Mouse (Mus musculus): ENCODE measurements around the gene Cyth3. TPM values are rescaled to one million over a fixed set of nuclear protein-coding genes. Genes with fewer than 3 reads are reported as not detected.

Gene Cyth3
- polyA plus RNA-seq, 1 experiment from 2014 or later, result 40.7 TPM

GRCm38 (mm10) chr5:143721962-143722361, 99.7 kb downstream of the Cyth3 start:
- H3K4me2 ChIP-seq (ENCODE audit: low read length), result no peak overlapping the region
- H3K9me3 ChIP-seq (replicated peaks; ENCODE audit: control insufficient read depth, low read length, poor library complexity, severe bottlenecking), result no peaks in the 10 kb centered on the region
- no peaks in the 10 kb centered on the region for H3K4me1 ChIP-seq (ENCODE audit: control insufficient read depth, insufficient read depth, low read length)
- no peak overlapping the region for H3K4me3 ChIP-seq (ENCODE audit: low read depth, low read length)
- H3K27ac ChIP-seq (ENCODE audit: low read length), result no peak overlapping the region
- no peaks in the 10 kb centered on the region for H3K27me3 ChIP-seq (ENCODE audit: control insufficient read depth, insufficient read depth, low read depth, low read length)
- no peak for ATAC-seq
- 97% methylated on average over 7 of the region's 7 CpGs for WGBS
- no peak overlapping the region for H3K9ac ChIP-seq (ENCODE audit: low read depth, low read length)
- H3K36me3 ChIP-seq (ENCODE audit: control insufficient read depth, insufficient read depth, low read length), result peaks cover 52% of the 10 kb centered on the region

DNA sequence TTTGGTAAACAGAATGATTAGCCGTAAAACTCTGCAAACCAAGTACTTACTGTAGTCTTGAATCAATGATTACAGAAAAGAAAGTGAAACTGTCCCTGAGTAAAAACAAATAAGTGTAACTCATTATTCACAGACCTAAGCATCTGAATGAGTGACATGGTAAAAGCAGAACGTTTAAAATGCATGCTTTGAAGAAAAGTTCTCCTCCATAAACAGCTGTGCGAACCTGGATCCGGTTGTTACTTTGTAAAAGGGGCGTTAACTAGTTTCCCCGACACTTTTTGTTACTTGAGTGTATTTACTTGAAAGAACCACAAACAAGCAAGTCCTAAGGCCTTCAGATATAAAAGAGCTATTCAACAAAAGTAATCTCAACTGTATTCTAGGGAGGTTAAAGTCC, 108.7 kb downstream of the Cyth3 start:
- no peaks in the 10 kb centered on the region for H3K9me3 ChIP-seq (replicated peaks; ENCODE audit: control insufficient read depth, low read length, poor library complexity, severe bottlenecking)
- no peak for ATAC-seq
- no peak overlapping the region for H3K27ac ChIP-seq (ENCODE audit: low read length)
- H3K9ac ChIP-seq (ENCODE audit: low read depth, low read length), result no peak overlapping the region; the same call in 1 of the 2 replicates
- H3K27me3 ChIP-seq (ENCODE audit: control insufficient read depth, insufficient read depth, low read depth, low read length), result no peaks in the 10 kb centered on the region
- H3K36me3 ChIP-seq (ENCODE audit: control insufficient read depth, insufficient read depth, low read length), result 0 out of 2 replicates have a peak, but pooled peaks cover 6% of the 10 kb centered on the region
- H3K4me1 ChIP-seq (ENCODE audit: control insufficient read depth, insufficient read depth, low read length), result peaks cover 19% of the 10 kb centered on the region
- 13% methylated on average over 6 of the region's 6 CpGs for WGBS
- H3K4me3 ChIP-seq (ENCODE audit: low read depth, low read length), result peak overlapping the region; percentile 96
- peak overlapping the region; percentile 94 for H3K4me2 ChIP-seq (ENCODE audit: low read length)

GRCm38 (mm10) chr5:143731483-143732112, 109.4 kb downstream of the Cyth3 start:
- Histone ChIP-seq H3K4me1 (ENCODE audit: control insufficient read depth, insufficient read depth, low read length) (peaks cover 19% of the 10 kb centered on the region), H3K27ac (ENCODE audit: low read length) (peak overlapping the region; percentile 90), H3K27me3 (ENCODE audit: control insufficient read depth, insufficient read depth, low read depth, low read length) (no peaks in the 10 kb centered on the region), H3K9me3 (replicated peaks; ENCODE audit: control insufficient read depth, low read length, poor library complexity, severe bottlenecking) (no peaks in the 10 kb centered on the region), H3K36me3 (ENCODE audit: control insufficient read depth, insufficient read depth, low read length) (0 out of 2 replicates have a peak, but pooled peaks cover 3% of the 10 kb centered on the region), H3K4me3 (ENCODE audit: low read depth, low read length) (peak overlapping the region; percentile 96), H3K4me2 (ENCODE audit: low read length) (peak overlapping the region; percentile 94), H3K9ac (ENCODE audit: low read depth, low read length) (peak overlapping the region; percentile 99)
- WGBS, result under 1% methylated on average over 32 of the region's 82 CpGs
- ATAC-seq, result peak; percentile 2

- Histone ChIP-seq H3K4me1 (ENCODE audit: control insufficient read depth, insufficient read depth, low read length) (peaks cover 19% of the 10 kb centered on the region), H3K27me3 (ENCODE audit: control insufficient read depth, insufficient read depth, low read depth, low read length) (no peaks in the 10 kb centered on the region), H3K9me3 (replicated peaks; ENCODE audit: control insufficient read depth, low read length, poor library complexity, severe bottlenecking) (no peaks in the 10 kb centered on the region), H3K27ac (ENCODE audit: low read length) (peak within 1 kb of the TSS; percentile 90), H3K9ac (ENCODE audit: low read depth, low read length) (peak within 1 kb of the TSS; percentile 99), H3K4me2 (ENCODE audit: low read length) (peak within 1 kb of the TSS; percentile 94), H3K36me3 (ENCODE audit: control insufficient read depth, insufficient read depth, low read length) (0 out of 2 replicates have a peak, but pooled peaks cover 3% of the 10 kb centered on the region), H3K4me3 (ENCODE audit: low read depth, low read length) (peak within 1 kb of the TSS; percentile 96)
- peak; percentile 99 for ATAC-seq
- 0% methylated on average over 62 of the region's 82 CpGs for WGBS
Measured at GRCm38 (mm10) chr5:143732180-143732891, 110.1 kb downstream of the Cyth3 start, which contains the start of gene Usp42. Gene Usp42, minus strand, starts transcription at chr5:143732280.

DNA sequence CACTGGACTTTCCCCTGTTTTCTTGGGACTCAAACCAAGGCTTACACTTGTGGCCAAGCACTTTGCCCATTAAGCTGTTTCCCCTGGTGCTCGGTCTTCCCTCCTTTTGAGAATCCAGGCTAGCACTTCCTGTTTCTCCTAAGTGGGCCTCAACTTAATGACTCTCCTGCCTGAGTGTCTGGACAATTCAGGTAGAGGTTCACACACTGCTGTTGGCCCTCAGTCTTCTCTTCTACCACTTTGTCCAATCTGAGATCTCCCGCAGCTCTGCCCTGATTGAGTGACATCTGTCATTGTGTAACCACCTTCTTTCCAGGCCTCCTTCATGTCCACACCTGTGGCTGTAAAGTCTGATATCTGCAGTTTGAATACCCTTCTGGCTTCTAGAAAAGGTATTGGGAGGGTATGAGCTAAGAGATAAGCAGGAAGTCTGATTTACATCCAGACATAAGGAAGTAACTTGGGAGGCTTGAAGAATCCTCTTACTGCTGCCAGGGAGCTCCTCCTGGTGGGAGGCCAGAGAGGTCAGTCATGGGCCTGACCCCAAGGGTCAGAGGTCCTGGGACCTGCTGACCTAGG, 127.5 kb downstream of the Cyth3 start:
- H3K27me3 ChIP-seq (ENCODE audit: control insufficient read depth, insufficient read depth, low read depth, low read length), result no peaks in the 10 kb centered on the region; the same call in 1 of the 2 replicates
- 58% methylated on average over 2 of the region's 2 CpGs for WGBS
- no peak for ATAC-seq

DNA sequence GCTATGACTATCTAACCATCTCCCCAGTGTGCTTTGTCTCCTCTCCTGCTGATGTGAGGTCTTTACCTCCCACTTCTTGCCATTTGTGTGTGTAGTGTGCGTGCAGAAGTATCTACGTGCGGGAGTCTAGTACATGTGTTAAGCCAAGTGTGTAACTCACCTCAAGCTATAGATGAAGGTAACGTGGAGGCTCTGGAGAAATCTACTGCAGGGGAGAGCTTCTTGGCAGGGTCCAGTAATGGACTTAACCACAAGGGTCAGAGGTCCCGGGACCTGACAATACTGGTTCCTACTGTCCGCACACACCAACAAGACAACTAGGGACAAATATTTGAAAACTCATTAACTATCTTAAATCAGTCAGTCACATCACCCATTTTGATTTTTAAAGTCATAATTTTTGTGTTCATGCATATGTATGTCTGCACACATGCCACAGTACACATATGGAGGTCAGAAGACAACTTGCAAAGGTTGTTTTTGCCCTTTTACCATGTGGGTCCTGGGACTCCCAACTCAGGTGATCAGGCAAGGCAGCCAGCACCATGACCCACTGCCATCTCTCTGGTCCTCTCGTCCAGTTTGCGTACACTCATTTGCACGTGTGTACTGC, 133.4 kb downstream of the Cyth3 start:
- WGBS, result 95% methylated on average over 9 of the region's 9 CpGs
- no peak for ATAC-seq
- Histone ChIP-seq H3K36me3 (ENCODE audit: control insufficient read depth, insufficient read depth, low read length) (no peaks in the 10 kb centered on the region), H3K9ac (ENCODE audit: low read depth, low read length) (no peak overlapping the region), H3K4me1 (ENCODE audit: control insufficient read depth, insufficient read depth, low read length) (peaks cover 15% of the 10 kb centered on the region), H3K4me3 (ENCODE audit: low read depth, low read length) (no peak overlapping the region), H3K27ac (ENCODE audit: low read length) (no peak overlapping the region), H3K4me2 (ENCODE audit: low read length) (no peak overlapping the region), H3K27me3 (ENCODE audit: control insufficient read depth, insufficient read depth, low read depth, low read length) (no peaks in the 10 kb centered on the region; the same call in 1 of the 2 replicates), H3K9me3 (replicated peaks; ENCODE audit: control insufficient read depth, low read length, poor library complexity, severe bottlenecking) (no peaks in the 10 kb centered on the region)

More for the DNA sequence above, 127.5 kb downstream of the Cyth3 start:
- H3K4me1 ChIP-seq (ENCODE audit: control insufficient read depth, insufficient read depth, low read length), result no peaks in the 10 kb centered on the region
- H3K4me3 ChIP-seq (ENCODE audit: low read depth, low read length), result no peak overlapping the region
- no peaks in the 10 kb centered on the region for H3K9me3 ChIP-seq (replicated peaks; ENCODE audit: control insufficient read depth, low read length, poor library complexity, severe bottlenecking)
- no peaks in the 10 kb centered on the region for H3K36me3 ChIP-seq (ENCODE audit: control insufficient read depth, insufficient read depth, low read length)
- no peak overlapping the region for H3K9ac ChIP-seq (ENCODE audit: low read depth, low read length)
- no peak overlapping the region for H3K4me2 ChIP-seq (ENCODE audit: low read length)
- H3K27ac ChIP-seq (ENCODE audit: low read length), result no peak overlapping the region

- peak; percentile 99 for ATAC-seq
- H3K27ac ChIP-seq (ENCODE audit: low read length), result peak overlapping the region; percentile 53
- WGBS, result 20% methylated on average over 28 of the region's 28 CpGs
Measured at GRCm38 (mm10) chr5:143757755-143758443, 135.7 kb downstream of the Cyth3 start.

DNA sequence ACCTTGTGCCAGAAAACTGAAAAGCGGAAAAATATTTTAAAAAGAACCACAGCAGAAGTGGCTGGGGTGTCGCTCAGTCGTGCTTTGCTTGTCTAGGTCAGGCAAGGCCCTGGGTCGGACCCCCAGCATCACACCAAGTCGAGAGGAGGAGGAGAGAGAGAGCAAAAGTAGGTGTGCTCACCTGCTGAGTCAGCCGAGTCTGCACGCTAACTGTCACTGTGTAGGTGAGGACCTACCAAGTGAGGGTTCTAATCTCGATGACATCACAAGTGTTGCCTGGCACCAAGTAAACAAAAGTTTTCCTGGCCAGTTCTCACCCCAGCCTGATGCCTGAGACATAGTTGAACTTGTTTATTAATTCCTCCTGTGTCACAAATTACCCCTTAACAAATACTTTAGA, 137.3 kb downstream of the Cyth3 start:
- Histone ChIP-seq H3K4me2 (ENCODE audit: low read length) (peak overlapping the region; percentile 69; the same call in 1 of the 2 replicates), H3K9ac (ENCODE audit: low read depth, low read length) (no peak overlapping the region), H3K27ac (ENCODE audit: low read length) (no peak overlapping the region), H3K9me3 (replicated peaks; ENCODE audit: control insufficient read depth, low read length, poor library complexity, severe bottlenecking) (no peaks in the 10 kb centered on the region), H3K27me3 (ENCODE audit: control insufficient read depth, insufficient read depth, low read depth, low read length) (no peaks in the 10 kb centered on the region), H3K4me3 (ENCODE audit: low read depth, low read length) (no peak overlapping the region), H3K36me3 (ENCODE audit: control insufficient read depth, insufficient read depth, low read length) (peaks cover 2% of the 10 kb centered on the region; the same call in 1 of the 2 replicates), H3K4me1 (ENCODE audit: control insufficient read depth, insufficient read depth, low read length) (peaks cover 15% of the 10 kb centered on the region)
- 90% methylated on average over 8 of the region's 8 CpGs for WGBS
- ATAC-seq, result no peak

More at GRCm38 (mm10) chr5:143757755-143758443, 135.7 kb downstream of the Cyth3 start:
- H3K9ac ChIP-seq (ENCODE audit: low read depth, low read length), result peak overlapping the region; percentile 66
- no peaks in the 10 kb centered on the region; the same call in 1 of the 2 replicates for H3K27me3 ChIP-seq (ENCODE audit: control insufficient read depth, insufficient read depth, low read depth, low read length)
- H3K4me3 ChIP-seq (ENCODE audit: low read depth, low read length), result peak overlapping the region; percentile 58
- H3K4me2 ChIP-seq (ENCODE audit: low read length), result peak overlapping the region; percentile 69
- peaks cover 15% of the 10 kb centered on the region for H3K4me1 ChIP-seq (ENCODE audit: control insufficient read depth, insufficient read depth, low read length)
- peaks cover under 1% of the 10 kb centered on the region; the same call in 1 of the 2 replicates for H3K36me3 ChIP-seq (ENCODE audit: control insufficient read depth, insufficient read depth, low read length)
- H3K9me3 ChIP-seq (replicated peaks; ENCODE audit: control insufficient read depth, low read length, poor library complexity, severe bottlenecking), result no peaks in the 10 kb centered on the region
